Mouse (Mus musculus): Measurements from ENCODE around the gene Cinp.

Cinp gene

DNA sequence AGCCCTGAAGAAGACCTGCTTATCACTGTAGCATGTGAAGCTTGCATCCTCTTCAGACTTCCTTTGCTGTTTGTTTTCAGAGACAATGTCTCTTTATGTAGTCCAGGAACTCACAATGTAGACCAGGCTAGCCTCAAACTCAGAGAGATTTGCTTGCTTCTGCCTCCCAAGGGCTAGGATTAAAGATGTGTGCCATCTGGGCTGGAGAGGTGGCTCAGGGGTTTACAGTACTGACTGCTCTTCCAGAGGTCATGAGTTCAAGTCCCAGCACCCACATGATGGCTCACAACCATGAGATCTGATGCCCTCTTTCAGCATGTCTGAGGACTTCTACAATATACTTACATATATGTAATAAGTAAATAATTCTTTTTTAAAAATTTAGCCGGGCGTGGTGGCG is 53.8 kb downstream of the Cinp start:
- no peak for DNase-seq (ENCODE audit: low read depth)

DNA sequence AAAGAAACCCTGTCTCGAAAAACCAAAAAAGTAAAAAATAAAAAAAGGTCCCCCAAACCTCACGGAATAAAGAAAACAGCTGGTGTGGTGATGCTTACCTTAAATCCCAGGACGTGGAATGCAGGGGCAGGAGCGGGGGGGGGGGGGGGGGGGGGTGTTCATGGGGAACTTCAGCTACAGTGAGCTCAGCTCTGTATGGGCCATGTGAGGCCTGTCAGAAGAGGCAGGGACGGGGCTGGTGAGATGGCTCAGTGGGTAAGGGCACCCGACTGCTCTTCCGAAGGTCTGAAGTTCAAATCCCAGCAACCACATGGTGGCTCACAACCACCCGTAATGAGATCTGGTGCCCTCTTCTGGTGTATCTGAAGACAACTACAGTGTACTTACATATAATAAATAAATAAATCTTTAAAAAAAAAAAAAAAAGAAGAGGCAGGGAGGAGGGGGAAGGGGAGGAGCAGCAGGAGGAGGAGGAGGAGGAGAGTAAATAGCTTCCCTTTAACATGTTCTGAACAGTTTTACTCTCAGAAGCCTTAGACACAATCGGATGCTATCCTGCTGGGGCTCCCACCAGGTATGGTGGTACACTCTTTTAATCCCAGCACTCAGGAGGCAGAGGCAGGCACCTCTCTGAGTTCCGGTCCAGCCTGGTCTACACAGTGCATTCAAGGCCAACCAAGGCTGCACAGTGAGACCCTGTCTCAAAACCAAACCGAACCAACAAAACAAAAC is 58.5 kb downstream of the Cinp start:
- no peak for DNase-seq (ENCODE audit: low read depth)

DNA sequence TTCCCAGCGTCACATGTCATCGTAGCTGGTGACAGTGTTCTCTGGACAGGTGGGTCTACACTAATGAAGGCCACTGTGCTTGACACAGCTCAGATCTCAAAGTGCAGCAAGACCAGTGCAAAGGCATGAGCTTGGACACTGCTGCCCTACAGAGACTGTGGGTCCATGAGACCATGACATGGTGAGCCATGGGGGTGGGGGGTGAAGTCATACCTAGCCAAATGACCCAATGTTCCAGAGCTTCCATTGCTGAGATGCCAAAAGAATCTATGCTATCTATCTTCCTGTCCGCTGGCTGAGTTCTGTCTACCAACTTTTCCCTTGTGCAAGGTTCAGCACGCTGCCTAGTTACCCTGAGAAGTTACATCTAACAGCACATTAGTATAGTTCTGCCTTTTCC is 60.0 kb downstream of the Cinp start:
- no peak for DNase-seq (ENCODE audit: low read depth)

Measured in naive thymus-derived CD4-positive, alpha-beta T cell, adult 2 months (primary cell).